Mouse (Mus musculus) neural tube, embryonic 13.5 days (tissue): ENCODE data around the gene Atp11b. TPM values are rescaled to one million over a fixed set of nuclear protein-coding genes. Genes with fewer than 3 reads are reported as not detected.

Experiments
- ATAC-seq: fragments of 200-750 bp; cut with Nextera tagmentation; 2 replicates; pipeline ENCODE4 v1.8.0; 2017; ENCODE audit warnings: low read depth, mild to moderate bottlenecking, moderate TSS enrichment, moderate library complexity
- H3K27ac ChIP-seq: fragments of 300-500 bp; sonication (generic); replicated peaks from 2 replicates; pipeline ENCODE4 v1.5.1; 2015; ENCODE audit warnings: moderate library complexity, mild to moderate bottlenecking, inconsistent platforms
- H3K27me3 ChIP-seq: fragments of 300-500 bp; sonication (generic); 2 replicates; pipeline ENCODE4 v1.6.1; 2015; ENCODE audit warnings: mild to moderate bottlenecking, inconsistent platforms
- H3K36me3 ChIP-seq: fragments of 300-500 bp; sonication (generic); 2 replicates; pipeline ENCODE4 v1.6.1; 2015; ENCODE audit warnings: mild to moderate bottlenecking, inconsistent platforms
- H3K4me1 ChIP-seq: fragments of 300-500 bp; sonication (generic); replicated peaks from 2 replicates; pipeline ENCODE4 v1.6.1; 2015; ENCODE audit warnings: inconsistent platforms
- H3K4me2 ChIP-seq: fragments of 300-500 bp; sonication (generic); 2 replicates; pipeline ENCODE4 v1.6.1; 2015; ENCODE audit warnings: inconsistent platforms, mild to moderate bottlenecking, moderate library complexity
- H3K4me3 ChIP-seq: fragments of 300-500 bp; sonication (generic); 2 replicates; pipeline ENCODE4 v1.5.1; 2015; ENCODE audit warnings: mild to moderate bottlenecking, inconsistent platforms
- H3K9ac ChIP-seq: fragments of 300-500 bp; sonication (generic); 2 replicates; pipeline ENCODE4 v1.6.1; 2015; ENCODE audit warnings: moderate library complexity, mild to moderate bottlenecking, inconsistent platforms
- H3K9me3 ChIP-seq: fragments of 300-500 bp; sonication (generic); 2 replicates; pipeline ENCODE4 v1.6.1; 2016; ENCODE audit warnings: inconsistent platforms
- WGBS: fragments of 180-500 bp; shearing (Covaris S2); methylation state at CpG from one replicate; pipeline ENCODE4 v1.1.7; 2015; 5-methylcytosine and 5-hydroxymethylcytosine counted together
- polyA plus RNA-seq: library from polyadenylated mRNA; unstranded; fragments of >200 nt; fragmentation: Nextera tagmentation; extraction: Ambion mirVana; gene quantifications from 2 replicates; pipeline ENCODE4 v1.2.1, GENCODE M21; 2015

Gene Atp11b
- polyA plus RNA-seq = 30.7 and 30.9 TPM in 2 replicates

GRCm38 (mm10) chr3:35753825-35754767 lies at the start of gene Atp11b:
Gene Atp11b (plus strand): TSS chr3:35754106.
- Histone ChIP-seq H3K9ac (peak within 1 kb of the TSS; percentile 92), H3K4me1 (peaks cover 18% of the 10 kb centered on the region), H3K4me2 (peak within 1 kb of the TSS; percentile 70), H3K27me3 (no peaks in the 10 kb centered on the region), H3K36me3 (no peaks in the 10 kb centered on the region), H3K9me3 (no peaks in the 10 kb centered on the region), H3K27ac (peak within 1 kb of the TSS; percentile 91), H3K4me3 (peak within 1 kb of the TSS; percentile 90)
- WGBS = under 1% methylated on average over 84 of the region's 114 CpGs
- ATAC-seq = peak; percentile 97

GRCm38 (mm10) chr3:35704328-35704613 lies 49.6 kb upstream of the Atp11b start:
- H3K9me3 ChIP-seq = no peaks in the 10 kb centered on the region
- H3K9ac ChIP-seq = no peak overlapping the region
- no peaks in the 10 kb centered on the region for H3K36me3 ChIP-seq
- H3K27ac ChIP-seq = no peak overlapping the region
- no peak overlapping the region for H3K4me2 ChIP-seq
- no peak overlapping the region for H3K4me3 ChIP-seq
- H3K4me1 ChIP-seq = no peaks in the 10 kb centered on the region
- H3K27me3 ChIP-seq = no peaks in the 10 kb centered on the region
- WGBS = 67% methylated on average over 4 of the region's 4 CpGs
- ATAC-seq = no peak

- Histone ChIP-seq H3K27me3 (no peaks in the 10 kb centered on the region), H3K9ac (no peak overlapping the region), H3K36me3 (no peaks in the 10 kb centered on the region), H3K27ac (no peak overlapping the region), H3K4me2 (no peak overlapping the region), H3K9me3 (no peaks in the 10 kb centered on the region), H3K4me3 (no peak overlapping the region), H3K4me1 (no peaks in the 10 kb centered on the region)
- ATAC-seq = no peak
- WGBS = 87% methylated on average over 8 of the region's 8 CpGs
Observed at GRCm38 (mm10) chr3:35719531-35720205, 34.2 kb upstream of the Atp11b start.

- Histone ChIP-seq H3K4me2 (no peak overlapping the region), H3K27me3 (no peaks in the 10 kb centered on the region), H3K36me3 (no peaks in the 10 kb centered on the region), H3K4me3 (no peak overlapping the region), H3K9ac (no peak overlapping the region), H3K27ac (no peak overlapping the region), H3K9me3 (no peaks in the 10 kb centered on the region), H3K4me1 (no peaks in the 10 kb centered on the region)
- ATAC-seq = no peak
- WGBS = 63% methylated on average over 3 of the region's 3 CpGs
Observed at GRCm38 (mm10) chr3:35720801-35721200, 33.1 kb upstream of the Atp11b start.

GRCm38 (mm10) chr3:35721818-35722446 lies 32.0 kb upstream of the Atp11b start:
- WGBS = 79% methylated on average over 4 of the region's 4 CpGs
- Histone ChIP-seq H3K27me3 (no peaks in the 10 kb centered on the region), H3K36me3 (no peaks in the 10 kb centered on the region), H3K4me1 (no peaks in the 10 kb centered on the region), H3K4me2 (no peak overlapping the region), H3K27ac (no peak overlapping the region), H3K4me3 (no peak overlapping the region), H3K9me3 (no peaks in the 10 kb centered on the region), H3K9ac (no peak overlapping the region)
- ATAC-seq = no peak

GRCm38 (mm10) chr3:35722811-35723210 lies 31.1 kb upstream of the Atp11b start:
- H3K9me3 ChIP-seq = no peaks in the 10 kb centered on the region
- no peaks in the 10 kb centered on the region for H3K27me3 ChIP-seq
- no peak overlapping the region for H3K4me3 ChIP-seq
- H3K4me1 ChIP-seq = no peaks in the 10 kb centered on the region
- 93% methylated on average over 7 of the region's 7 CpGs for WGBS
- H3K27ac ChIP-seq = no peak overlapping the region
- H3K4me2 ChIP-seq = no peak overlapping the region
- no peak for ATAC-seq
- H3K9ac ChIP-seq = no peak overlapping the region
- H3K36me3 ChIP-seq = no peaks in the 10 kb centered on the region

- H3K4me2 ChIP-seq = no peak overlapping the region
- H3K9ac ChIP-seq = no peak overlapping the region
- no peaks in the 10 kb centered on the region for H3K36me3 ChIP-seq
- WGBS = 48% methylated on average over 9 of the region's 9 CpGs
- no peak overlapping the region for H3K27ac ChIP-seq
- no peak overlapping the region for H3K4me3 ChIP-seq
- no peak for ATAC-seq
- H3K4me1 ChIP-seq = no peaks in the 10 kb centered on the region
- no peaks in the 10 kb centered on the region for H3K27me3 ChIP-seq
- no peaks in the 10 kb centered on the region for H3K9me3 ChIP-seq
Observed at GRCm38 (mm10) chr3:35723586-35724322, 30.2 kb upstream of the Atp11b start.

GRCm38 (mm10) chr3:35725096-35725495 lies 28.8 kb upstream of the Atp11b start:
- Histone ChIP-seq H3K9me3 (no peaks in the 10 kb centered on the region), H3K9ac (no peak overlapping the region), H3K27me3 (no peaks in the 10 kb centered on the region), H3K4me3 (no peak overlapping the region), H3K27ac (no peak overlapping the region), H3K36me3 (no peaks in the 10 kb centered on the region), H3K4me2 (no peak overlapping the region), H3K4me1 (no peaks in the 10 kb centered on the region)
- 55% methylated on average over 7 of the region's 7 CpGs for WGBS
- ATAC-seq = no peak

- Histone ChIP-seq H3K9me3 (no peaks in the 10 kb centered on the region), H3K4me1 (no peaks in the 10 kb centered on the region), H3K9ac (no peak overlapping the region), H3K27ac (no peak overlapping the region), H3K4me3 (no peak overlapping the region), H3K4me2 (no peak overlapping the region), H3K27me3 (no peaks in the 10 kb centered on the region), H3K36me3 (no peaks in the 10 kb centered on the region)
- ATAC-seq = no peak
- WGBS = 77% methylated on average over 1 of the region's 1 CpGs
Observed at GRCm38 (mm10) chr3:35726936-35727335, 27.0 kb upstream of the Atp11b start.

GRCm38 (mm10) chr3:35729490-35729889 lies 24.4 kb upstream of the Atp11b start:
- no peaks in the 10 kb centered on the region for H3K27me3 ChIP-seq
- H3K9me3 ChIP-seq = peaks cover 4% of the 10 kb centered on the region; the same call in 1 of the 2 replicates
- no peak overlapping the region for H3K4me3 ChIP-seq
- ATAC-seq = no peak
- H3K9ac ChIP-seq = no peak overlapping the region
- no peak overlapping the region for H3K4me2 ChIP-seq
- no peak overlapping the region for H3K27ac ChIP-seq
- no peaks in the 10 kb centered on the region for H3K4me1 ChIP-seq
- 70% methylated on average over 6 of the region's 6 CpGs for WGBS
- no peaks in the 10 kb centered on the region for H3K36me3 ChIP-seq

GRCm38 (mm10) chr3:35731981-35732777 lies 21.7 kb upstream of the Atp11b start:
- Histone ChIP-seq H3K4me1 (no peaks in the 10 kb centered on the region), H3K27me3 (no peaks in the 10 kb centered on the region), H3K9me3 (peaks cover 4% of the 10 kb centered on the region; the same call in 1 of the 2 replicates), H3K9ac (no peak overlapping the region), H3K4me2 (no peak overlapping the region), H3K36me3 (no peaks in the 10 kb centered on the region), H3K4me3 (no peak overlapping the region), H3K27ac (no peak overlapping the region)
- ATAC-seq = no peak
- 87% methylated on average over 10 of the region's 10 CpGs for WGBS
